Mouse (Mus musculus) thymus, postnatal 36 days (tissue): Measurements from ENCODE around the gene Pla2g10.
"Not testable (repeated sequence)": the region's sequence is repeated elsewhere in the genome, so short reads cannot be mapped to it uniquely, and the experiment has no call there.

Experiments
- DNase-seq, 2 experiments: peaks; one replicate each; pipeline ENCODE4 v3.0.0; 2022; ENCODE audit warnings: mixed read lengths in 2 of 2

The Pla2g10 gene

GRCm38 (mm10) chr16:13727811-13728335 is 2.9 kb downstream of the Pla2g10 start:
- DNase-seq: no peak

GRCm38 (mm10) chr16:13722937-13723336 is 7.8 kb downstream of the Pla2g10 start:
- peak; percentile 8 to 20 for DNase-seq

GRCm38 (mm10) chr16:13716821-13717553 is 13.8 kb downstream of the Pla2g10 start:
- no peak for DNase-seq

GRCm38 (mm10) chr16:13714910-13715309 is 15.9 kb downstream of the Pla2g10 start:
- DNase-seq: no peak

GRCm38 (mm10) chr16:13704676-13705075 is 26.1 kb downstream of the Pla2g10 start:
- no peak for DNase-seq

GRCm38 (mm10) chr16:13702184-13702583 is 28.6 kb downstream of the Pla2g10 start:
- no peak for DNase-seq

GRCm38 (mm10) chr16:13698998-13699397 is 31.8 kb downstream of the Pla2g10 start:
- DNase-seq: no peak

GRCm38 (mm10) chr16:13678601-13679319 is 52.0 kb downstream of the Pla2g10 start:
- DNase-seq: no peak

GRCm38 (mm10) chr16:13674511-13674910 is 56.3 kb downstream of the Pla2g10 start:
- DNase-seq: no peak

- DNase-seq: no peak
Measured at GRCm38 (mm10) chr16:13673114-13673513, 57.7 kb downstream of the Pla2g10 start.

- peak; percentile 54 to 68 for DNase-seq
Measured at GRCm38 (mm10) chr16:13672386-13672898, 58.3 kb downstream of the Pla2g10 start.

GRCm38 (mm10) chr16:13671685-13672385 is 58.9 kb downstream of the Pla2g10 start, which contains the start of the genes Bfar and 3110001I22Rik:
Gene Bfar (plus strand): TSS chr16:13671858.
Gene 3110001I22Rik (plus strand): TSS chr16:13671929.
- DNase-seq: peak; percentile 86 to 92

GRCm38 (mm10) chr16:13670896-13671295 is 59.9 kb downstream of the Pla2g10 start:
- not testable (repeated sequence) for DNase-seq

GRCm38 (mm10) chr16:13669282-13669681 is 61.5 kb downstream of the Pla2g10 start:
- DNase-seq: no peak

- DNase-seq: no peak
Measured at GRCm38 (mm10) chr16:13668402-13669108, 62.2 kb downstream of the Pla2g10 start.

- peak; percentile 94 to 95 for DNase-seq
Measured at GRCm38 (mm10) chr16:13667878-13668343, 62.9 kb downstream of the Pla2g10 start, which contains the start of gene Parn. Gene Parn (minus strand): TSS chr16:13668170.
